Mouse (Mus musculus): ENCODE measurements around the gene Kif3a.

Kif3a gene

GRCm38 (mm10) chr11:53644017-53644416 lies 76.8 kb downstream of the Kif3a start:
- DNase-seq (ENCODE audit: low read depth, low spot score) = no peak

- no peak for DNase-seq (ENCODE audit: low read depth, low spot score)
Observed at GRCm38 (mm10) chr11:53651441-53651840, 84.3 kb downstream of the Kif3a start.

Data from retina, postnatal 7 days (tissue).